Comparison of ENCODE assay signal across 8 mouse cellular contexts in the genomic region with DNA sequence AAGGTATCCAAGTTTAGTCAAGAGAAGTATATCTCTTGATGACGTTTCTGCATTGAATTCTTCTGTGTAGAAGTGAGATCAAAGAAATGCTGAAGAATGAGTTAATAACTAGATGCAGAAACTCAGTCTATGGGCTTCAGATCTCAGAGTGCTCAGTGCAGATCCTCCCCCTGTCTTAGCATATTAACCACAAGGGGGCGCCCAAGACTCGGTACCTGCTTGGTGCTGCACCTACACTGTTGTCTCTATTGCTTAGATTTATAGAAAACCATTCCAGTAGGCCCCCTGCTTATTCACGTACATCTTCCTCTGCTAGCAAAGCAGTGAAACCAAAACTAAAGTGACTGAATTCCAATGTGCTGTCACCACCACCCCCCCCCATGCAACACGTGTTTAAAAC.
DNase-seq lines count a peak whose midpoint lies in the region.

No protein-coding gene starts in this region.

- H3K36me3 ChIP-seq in heart, embryonic 10.5 days: no peaks in the 10 kb centered on the region

- no peak overlapping the region for H3K27ac ChIP-seq in heart, embryonic 10.5 days

- peaks cover 7% of the 10 kb centered on the region for H3K4me1 ChIP-seq in heart, embryonic 10.5 days

- DNase-seq in gastrocnemius, adult 18-20 months (ENCODE audit: low spot score): peak; percentile 64
- no peak for DNase-seq in gastrocnemius, postnatal 25 days
- peak; percentile 78 for DNase-seq in adrenal gland, postnatal 10 days
- DNase-seq in embryo, embryonic 10 days (ENCODE audit: low spot score): peak; percentile 76
- peak; percentile 76 for DNase-seq in heart, embryonic 10.5 days (ENCODE audit: low spot score)
- peak; percentile 21 for DNase-seq in layer of hippocampus, adult 9-10 months (ENCODE audit: low spot score)
- peak; percentile 40 for DNase-seq in lung, postnatal 25 days (ENCODE audit: low spot score)
- peak; percentile 51 to 69 for DNase-seq in right cerebral cortex, postnatal 10 days (ENCODE audit: low spot score in 2 of 2)

- no peaks in the 10 kb centered on the region for H3K9me3 ChIP-seq in heart, embryonic 10.5 days

- H3K27me3 ChIP-seq in heart, embryonic 10.5 days (ENCODE audit: insufficient read depth, poor library complexity, severe bottlenecking): no peaks in the 10 kb centered on the region

- WGBS in heart, embryonic 10.5 days: 26% methylated on average over 5 of the region's 5 CpGs

- H3K4me3 ChIP-seq in heart, embryonic 10.5 days: no peak overlapping the region
